Mouse (Mus musculus) E14TG2a.4 (cell line): ENCODE results near the gene 1700030K09Rik.

Experiments
- H3K27me3 ChIP-seq: 2 replicates; pipeline ENCODE4 v1.6.1; 2014; ENCODE audit warnings: low read length, control low read depth; ENCODE audit not compliant: insufficient read depth
- H3K36me3 ChIP-seq: 2 replicates; pipeline ENCODE4 v1.6.1; 2014; ENCODE audit warnings: low read length, control low read depth; ENCODE audit not compliant: insufficient read depth
- H3K4me1 ChIP-seq: replicated peaks from 2 replicates; pipeline ENCODE4 v1.6.1; 2014; ENCODE audit warnings: low read depth, low read length, control low read depth
- H3K4me3 ChIP-seq: replicated peaks from 2 replicates; pipeline ENCODE4 v1.5.1; 2014; ENCODE audit warnings: mild to moderate bottlenecking, low read length
- H3K9me3 ChIP-seq: 2 replicates; pipeline ENCODE4 v1.6.1; 2014; ENCODE audit warnings: low read length, control low read depth
- CTCF ChIP-seq: conservative IDR thresholded peaks from 2 replicates; pipeline ENCODE4 v1.5.1; 2014; ENCODE audit warnings: low read length
- NANOG ChIP-seq: IDR thresholded peaks from 2 replicates; pipeline ENCODE4 v1.6.1; 2014; ENCODE audit warnings: borderline replicate concordance, low read length, mixed read lengths
- POU5F1 ChIP-seq: IDR thresholded peaks from 2 replicates; pipeline ENCODE4 v1.6.1; 2014; ENCODE audit warnings: low read length, borderline replicate concordance

Gene 1700030K09Rik

GRCm38 (mm10) chr8:72495411-72496111 is 51.9 kb downstream of the 1700030K09Rik start:
- Histone ChIP-seq H3K27me3 (no peaks in the 10 kb centered on the region), H3K4me3 (peak overlapping the region; percentile 62), H3K4me1 (peaks cover 86% of the 10 kb centered on the region), H3K9me3 (no peaks in the 10 kb centered on the region), H3K36me3 (peaks cover 77% of the 10 kb centered on the region)
- TF ChIP-seq NANOG (no peak), POU5F1 (no peak)

DNA sequence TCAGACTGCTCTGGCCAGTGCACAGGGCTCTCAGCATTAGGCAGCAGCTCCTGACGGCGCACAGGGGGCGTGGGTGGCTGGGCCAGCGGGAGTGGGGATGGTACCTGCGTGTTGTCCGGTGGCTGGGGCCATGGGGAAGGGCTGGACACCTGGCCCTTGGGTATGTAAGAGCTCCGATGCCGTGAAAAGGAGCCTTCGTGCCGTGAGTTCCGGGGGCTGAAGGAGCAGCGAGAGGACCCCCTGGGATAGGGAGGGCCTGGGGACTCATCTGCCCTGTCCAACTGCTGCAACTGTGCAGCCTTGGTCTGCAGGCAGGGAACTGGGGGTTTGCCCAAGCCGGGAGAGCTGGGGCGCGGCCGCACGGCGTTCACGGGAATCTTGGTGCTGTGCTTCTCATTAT is 52.5 kb downstream of the 1700030K09Rik start:
- Histone ChIP-seq H3K36me3 (peaks cover 74% of the 10 kb centered on the region), H3K9me3 (no peaks in the 10 kb centered on the region), H3K4me1 (peaks cover 86% of the 10 kb centered on the region), H3K4me3 (peak overlapping the region; percentile 62), H3K27me3 (no peaks in the 10 kb centered on the region)
- TF ChIP-seq NANOG, result no peak
- TF ChIP-seq POU5F1, result no peak
- no peak for TF ChIP-seq CTCF

- Histone ChIP-seq H3K36me3 (peaks cover 88% of the 10 kb centered on the region), H3K9me3 (no peaks in the 10 kb centered on the region), H3K4me1 (peaks cover 97% of the 10 kb centered on the region), H3K27me3 (no peaks in the 10 kb centered on the region), H3K4me3 (no peak overlapping the region)
- no peak for TF ChIP-seq NANOG
- TF ChIP-seq CTCF, result no peak
- TF ChIP-seq POU5F1, result no peak
Observed at GRCm38 (mm10) chr8:72497911-72498310, 54.2 kb downstream of the 1700030K09Rik start.

- Histone ChIP-seq H3K27me3 (no peaks in the 10 kb centered on the region), H3K36me3 (peaks cover 94% of the 10 kb centered on the region), H3K4me1 (peaks cover 100% of the 10 kb centered on the region), H3K9me3 (no peaks in the 10 kb centered on the region), H3K4me3 (no peak overlapping the region)
- TF ChIP-seq CTCF, result no peak
- TF ChIP-seq NANOG, result no peak
- no peak for TF ChIP-seq POU5F1
Observed at GRCm38 (mm10) chr8:72498527-72498926, 54.8 kb downstream of the 1700030K09Rik start.

GRCm38 (mm10) chr8:72499521-72500284 is 56.0 kb downstream of the 1700030K09Rik start:
- TF ChIP-seq CTCF, result no peak
- no peak for TF ChIP-seq POU5F1
- no peak for TF ChIP-seq NANOG
- Histone ChIP-seq H3K9me3 (no peaks in the 10 kb centered on the region), H3K36me3 (peaks cover 96% of the 10 kb centered on the region), H3K4me1 (peaks cover 100% of the 10 kb centered on the region), H3K27me3 (no peaks in the 10 kb centered on the region), H3K4me3 (no peak overlapping the region)

DNA sequence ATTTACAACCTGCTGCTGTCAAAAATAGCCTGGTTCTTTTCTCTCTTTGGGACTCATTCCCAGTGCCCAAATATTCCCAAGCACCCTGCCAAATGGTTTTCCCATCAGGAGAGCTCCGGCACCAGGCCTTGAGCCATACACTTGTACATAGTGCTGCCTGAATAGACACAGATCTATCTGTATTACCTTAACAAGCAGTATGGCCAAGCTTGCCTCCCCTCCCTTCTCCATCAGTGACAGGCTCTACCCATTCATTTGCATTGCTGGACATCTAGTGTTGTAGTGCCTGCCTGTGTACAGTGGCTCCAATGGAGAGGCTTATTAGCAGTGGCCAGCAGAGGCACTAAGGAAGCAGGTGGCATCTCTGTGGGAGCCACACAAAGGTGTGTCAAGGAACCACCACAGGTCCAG is 56.8 kb downstream of the 1700030K09Rik start:
- H3K4me1 ChIP-seq, result peaks cover 100% of the 10 kb centered on the region
- H3K36me3 ChIP-seq, result peaks cover 91% of the 10 kb centered on the region
- H3K9me3 ChIP-seq, result no peaks in the 10 kb centered on the region
- no peaks in the 10 kb centered on the region for H3K27me3 ChIP-seq
- no peak overlapping the region for H3K4me3 ChIP-seq
- TF ChIP-seq CTCF (no peak), POU5F1 (no peak), NANOG (no peak)

DNA sequence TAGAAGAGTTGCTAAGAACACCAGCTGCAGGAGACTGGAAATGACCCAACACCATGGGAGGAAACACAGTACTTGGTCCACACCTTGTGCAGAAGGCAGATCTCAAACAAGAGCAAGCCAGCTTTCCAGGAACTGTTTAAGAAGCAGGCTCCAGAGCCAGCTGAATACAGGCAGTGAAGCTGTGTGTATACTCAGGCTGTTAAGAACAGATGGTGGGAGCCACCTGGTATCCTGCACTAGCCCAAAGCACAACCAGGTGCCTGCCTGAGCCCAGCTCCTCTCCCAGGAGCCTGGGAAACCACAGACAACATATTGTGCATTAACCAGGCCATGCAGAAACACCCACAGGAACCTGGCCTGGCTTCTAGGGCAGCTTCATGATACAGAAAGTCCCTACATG is 60.5 kb downstream of the 1700030K09Rik start:
- H3K27me3 ChIP-seq, result no peaks in the 10 kb centered on the region
- H3K4me1 ChIP-seq, result peaks cover 80% of the 10 kb centered on the region
- H3K4me3 ChIP-seq, result no peak overlapping the region
- TF ChIP-seq CTCF (no peak), NANOG (no peak), POU5F1 (no peak)
- H3K9me3 ChIP-seq, result no peaks in the 10 kb centered on the region
- H3K36me3 ChIP-seq, result peaks cover 68% of the 10 kb centered on the region

DNA sequence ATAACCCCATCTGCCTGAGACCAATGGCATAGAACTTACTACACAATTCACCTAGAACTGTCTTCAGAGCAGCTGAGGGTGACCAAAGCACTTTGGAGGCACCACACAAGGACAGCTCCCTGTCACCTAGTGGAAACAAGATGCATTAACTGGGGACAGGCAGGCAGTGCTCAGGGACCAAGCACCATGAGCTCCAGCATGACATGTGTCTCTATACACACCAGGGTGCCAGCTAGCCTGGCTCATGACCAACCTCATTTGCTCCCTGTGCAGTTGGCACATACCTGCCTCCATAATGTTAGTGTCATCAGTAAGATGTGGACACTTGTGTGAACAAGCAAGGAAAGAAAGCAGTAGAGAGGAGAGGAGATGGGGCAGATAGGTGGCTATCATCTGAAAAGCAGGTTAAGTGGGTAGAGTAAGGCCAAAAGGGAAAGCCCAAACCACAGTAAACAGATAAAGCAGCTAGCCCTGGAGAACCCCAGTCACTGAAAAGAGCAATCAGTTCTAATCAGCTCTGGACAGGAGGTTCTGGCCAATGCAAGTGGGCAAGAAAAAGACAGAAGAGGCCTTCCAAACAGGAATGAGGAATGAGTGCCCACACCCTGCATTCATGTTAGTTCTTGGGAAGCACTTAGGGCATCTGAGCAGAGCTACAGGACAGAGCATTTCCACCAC is 61.1 kb downstream of the 1700030K09Rik start:
- no peak overlapping the region for H3K4me3 ChIP-seq
- H3K4me1 ChIP-seq, result peaks cover 80% of the 10 kb centered on the region
- TF ChIP-seq POU5F1 (no peak), CTCF (no peak), NANOG (no peak)
- H3K9me3 ChIP-seq, result no peaks in the 10 kb centered on the region
- H3K27me3 ChIP-seq, result no peaks in the 10 kb centered on the region
- peaks cover 68% of the 10 kb centered on the region for H3K36me3 ChIP-seq
